Mouse (Mus musculus): ENCODE results near the gene Fmo6.

The Fmo6 gene

DNA sequence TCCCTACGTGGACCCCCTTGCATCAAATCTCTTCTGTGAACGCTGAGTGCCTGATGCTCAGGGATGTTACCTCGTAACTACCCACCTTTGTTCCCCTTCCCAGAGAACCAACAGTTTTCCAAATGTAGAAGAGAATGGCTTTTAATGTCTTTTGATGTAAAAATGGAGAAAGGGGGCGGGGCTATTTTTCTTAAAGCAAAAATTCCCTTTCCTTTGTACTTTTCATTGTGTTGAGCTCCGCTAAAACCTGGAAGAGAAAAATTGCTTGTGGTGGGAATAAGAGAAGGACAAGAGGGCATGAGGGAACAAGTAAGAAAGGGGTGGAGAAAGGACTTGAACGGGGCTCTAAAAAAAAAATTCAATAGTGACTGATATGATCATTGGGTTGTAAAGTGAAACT, at the start of gene Fmo6:
Gene Fmo6 (minus strand): TSS at position 101 of the 400 bp plus-strand sequence.
- DNase-seq (ENCODE audit: extremely low spot score) = no peak

DNA sequence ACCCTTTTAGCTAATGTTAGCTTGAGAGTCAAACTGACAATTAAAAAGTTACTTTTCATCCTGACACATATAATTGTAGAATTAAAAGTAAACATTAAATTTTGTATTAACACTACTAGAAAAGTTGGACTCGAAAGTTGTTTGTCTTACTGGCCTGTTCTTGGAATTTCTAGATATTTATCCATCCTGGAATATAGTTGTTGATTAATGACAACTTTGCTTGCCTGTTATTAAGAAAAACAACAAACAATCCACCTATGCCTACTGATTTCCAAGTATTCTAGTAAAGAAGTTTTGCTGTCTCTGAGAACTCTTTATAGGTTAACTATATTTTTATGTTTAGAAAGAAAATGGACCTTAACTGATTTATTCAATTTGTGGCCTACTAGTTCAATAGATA, 49.5 kb upstream of the Fmo6 start:
- no peak for DNase-seq (ENCODE audit: extremely low spot score)

DNA sequence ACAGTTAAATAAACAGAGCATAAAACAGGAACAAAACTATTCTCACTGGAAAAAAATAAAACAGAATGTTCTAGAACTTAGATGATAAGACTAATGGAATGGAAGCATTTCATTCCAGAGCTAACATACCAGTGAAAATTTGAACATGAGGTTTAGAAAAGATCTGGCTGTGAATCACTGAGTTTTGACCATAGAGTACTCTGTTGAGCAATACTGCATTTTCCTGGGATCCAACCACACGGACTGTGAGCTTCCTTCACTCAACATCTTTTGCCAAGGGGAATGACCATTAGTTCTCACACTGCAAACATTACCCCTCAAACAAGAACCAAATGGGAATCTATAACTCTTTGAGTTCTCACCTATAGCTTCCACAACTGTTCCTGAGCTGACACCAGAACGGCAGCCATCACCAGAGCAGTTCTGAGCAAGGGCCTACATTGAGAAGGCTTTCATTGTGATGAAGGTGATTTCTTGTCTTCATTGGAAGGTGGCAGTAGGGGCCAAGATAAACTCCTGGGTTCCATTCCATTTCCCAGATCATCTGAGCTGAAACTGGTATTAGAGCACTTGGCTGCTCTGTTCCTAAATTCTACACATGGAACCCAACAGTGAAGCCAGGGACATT, 48.9 kb upstream of the Fmo6 start:
- DNase-seq (ENCODE audit: extremely low spot score) = no peak

DNA sequence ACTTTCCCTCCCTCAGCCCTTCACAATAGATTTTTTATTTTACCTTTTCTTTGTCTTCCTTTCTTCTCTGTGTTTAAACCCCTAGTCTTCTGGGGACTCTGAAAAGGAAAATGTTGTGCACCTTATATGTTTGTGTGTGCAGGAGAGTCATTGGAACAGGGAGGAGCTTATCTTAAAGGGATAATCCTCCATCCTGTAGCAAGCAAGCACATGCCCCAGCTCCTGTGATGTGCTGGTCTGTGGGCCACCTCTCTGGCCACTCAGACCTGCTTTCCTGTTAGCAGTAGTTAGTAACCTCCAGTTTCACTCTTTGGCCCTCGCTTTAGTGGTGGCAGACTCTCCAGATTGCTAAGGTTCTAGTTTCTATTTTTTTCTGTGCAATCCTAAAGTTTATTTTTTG, 47.1 kb upstream of the Fmo6 start, which contains the start of gene Fmo3:
Gene Fmo3 (minus strand): TSS at position 101 of the 400 bp plus-strand sequence.
- DNase-seq (ENCODE audit: extremely low spot score) = no peak

DNA sequence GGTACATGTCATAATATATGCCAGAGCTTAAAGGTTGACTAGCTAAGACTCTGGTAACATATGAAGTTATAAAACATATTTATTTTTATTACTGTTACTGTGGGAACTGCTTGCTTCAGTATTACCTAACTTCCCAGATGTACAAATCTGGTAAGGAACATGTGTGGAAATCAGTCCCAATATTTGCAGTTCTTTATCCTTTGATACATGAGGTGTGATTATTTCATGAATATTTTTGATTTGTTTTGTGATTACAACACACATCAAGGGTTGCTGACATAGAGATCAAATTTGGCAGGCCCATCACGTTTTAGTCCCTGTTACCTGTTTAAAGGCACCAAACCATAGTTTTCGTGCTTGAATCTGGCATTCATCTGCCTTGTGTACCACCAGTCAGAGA, 26.2 kb upstream of the Fmo6 start:
- DNase-seq (ENCODE audit: extremely low spot score) = no peak

DNA sequence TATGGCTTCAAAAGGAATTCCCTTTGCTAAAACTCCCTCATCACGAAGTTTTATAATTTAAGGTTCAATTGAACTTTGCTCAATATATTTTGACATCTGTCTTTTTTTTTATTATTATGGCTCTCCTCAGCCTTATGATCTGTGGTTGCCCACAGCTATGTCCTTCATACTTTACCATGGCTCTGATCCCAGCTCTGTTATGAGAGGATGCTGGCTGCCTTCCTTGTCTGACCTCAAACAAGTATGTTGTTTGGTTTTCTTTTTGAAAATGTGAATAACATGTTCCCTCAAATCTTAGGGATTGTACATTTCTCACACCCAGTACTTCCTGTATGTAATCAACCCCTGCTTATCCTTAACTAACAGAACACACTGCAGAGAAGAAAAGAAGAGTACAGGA, 20.1 kb upstream of the Fmo6 start:
- DNase-seq (ENCODE audit: extremely low spot score) = no peak

DNA sequence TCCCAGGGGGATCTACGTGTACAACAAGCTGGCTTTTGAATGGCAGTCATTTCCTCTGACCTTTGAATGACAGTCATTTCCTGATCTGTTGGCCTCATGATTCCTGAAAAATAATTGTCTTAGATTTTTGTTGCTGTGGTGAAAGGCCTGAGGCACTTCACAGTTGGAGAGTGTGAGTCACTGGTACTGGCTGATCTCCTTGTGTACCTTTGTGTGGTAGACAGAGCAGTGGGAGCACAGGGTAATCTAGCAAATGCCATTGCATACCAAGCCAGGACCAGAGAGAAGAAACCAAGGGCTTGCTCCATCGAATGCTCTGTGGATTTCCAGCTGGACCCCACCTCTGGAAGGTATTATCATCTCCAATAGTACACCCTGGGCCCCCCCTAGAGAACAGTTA, 15.8 kb upstream of the Fmo6 start:
- DNase-seq (ENCODE audit: extremely low spot score) = no peak

DNA sequence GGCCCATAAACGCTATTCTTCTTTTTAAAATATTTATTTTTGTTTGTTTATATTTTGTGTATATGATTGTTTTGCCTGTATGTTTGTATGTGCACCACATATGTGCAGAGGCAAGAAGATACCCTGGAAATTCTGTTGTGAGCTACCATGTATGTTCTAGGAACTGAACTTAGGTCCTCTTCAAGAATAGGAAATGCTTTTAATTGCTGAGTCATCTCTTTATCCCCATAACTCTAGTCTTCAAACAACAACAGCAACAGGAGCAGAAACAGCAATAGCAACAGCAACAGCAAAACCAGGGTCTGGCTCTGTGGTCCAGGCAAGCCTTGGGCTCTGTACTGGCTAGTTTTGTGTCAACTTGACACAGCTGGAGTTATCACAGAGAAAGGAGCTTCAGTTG, 12.4 kb upstream of the Fmo6 start:
- no peak for DNase-seq (ENCODE audit: extremely low spot score)

DNA sequence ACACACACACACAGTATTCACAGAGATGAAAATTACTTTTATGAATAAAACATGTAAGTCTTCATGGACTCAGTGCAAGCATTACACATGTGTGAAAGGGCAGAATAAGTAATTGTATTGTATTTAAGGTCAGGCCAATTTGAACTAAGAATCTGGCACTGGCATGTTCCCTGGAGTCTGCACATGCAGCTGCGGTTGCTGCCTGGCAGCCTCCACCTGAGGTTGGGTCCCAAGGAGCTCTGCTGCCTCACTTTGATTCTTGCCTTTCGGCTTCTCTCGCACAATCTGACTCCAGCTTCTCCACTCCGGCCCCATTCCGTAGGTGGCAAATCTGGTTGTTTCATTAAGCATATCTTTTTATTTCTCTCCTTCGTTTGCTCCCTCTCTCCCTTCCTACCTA, 10.6 kb upstream of the Fmo6 start:
- no peak for DNase-seq (ENCODE audit: extremely low spot score)

DNA sequence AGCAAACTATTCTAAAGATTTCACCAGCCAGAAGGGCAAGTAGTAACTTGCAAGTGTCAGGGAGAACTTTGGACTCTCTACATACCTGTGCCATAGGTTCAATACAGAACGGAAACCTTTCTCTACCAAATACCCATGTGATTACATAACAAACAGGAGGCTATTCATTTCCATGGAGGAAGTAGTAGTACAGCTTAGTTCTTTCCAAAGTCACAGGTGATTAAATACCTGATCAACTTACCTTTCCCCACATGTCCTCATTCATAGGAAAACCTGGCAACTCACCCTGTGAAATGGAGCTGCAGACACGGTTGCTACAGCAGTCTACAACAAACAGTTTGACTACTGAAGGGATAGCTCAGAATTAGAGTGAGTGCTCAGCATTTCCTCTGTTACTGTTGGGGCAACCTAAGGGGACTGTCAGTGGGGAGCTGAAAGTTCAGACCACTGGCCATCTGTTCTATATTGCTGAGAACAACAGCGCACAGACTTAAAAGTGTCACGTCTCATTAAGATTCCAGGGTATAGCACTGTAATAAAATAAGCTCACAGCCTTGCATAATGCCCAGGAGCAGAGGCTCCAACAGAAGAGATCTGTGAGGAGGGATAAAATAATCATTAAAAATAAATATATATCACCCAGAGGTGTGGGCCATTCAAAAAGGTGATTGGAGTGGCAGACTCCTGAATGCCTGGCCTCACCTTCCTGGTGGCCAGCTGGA, 9.7 kb upstream of the Fmo6 start:
- no peak for DNase-seq (ENCODE audit: extremely low spot score)

DNA sequence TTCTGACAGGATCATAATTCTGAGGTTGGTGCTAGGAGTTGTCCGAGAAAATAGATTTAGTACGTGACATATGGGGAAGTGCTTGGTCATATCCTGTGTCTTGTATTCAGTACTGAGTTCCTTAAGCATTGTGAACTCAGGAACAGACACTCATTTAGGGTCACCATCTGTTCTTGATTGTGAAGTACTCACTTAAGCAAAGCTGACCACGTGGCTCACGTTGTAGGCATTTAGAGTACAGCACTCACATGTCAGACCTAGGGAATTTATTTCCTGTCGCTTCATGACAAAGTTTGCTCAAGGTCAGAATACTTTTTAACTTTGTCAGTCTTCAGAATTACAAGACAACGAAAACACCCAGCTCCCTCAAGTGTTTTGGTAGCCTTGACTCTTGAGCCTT, 6.4 kb upstream of the Fmo6 start:
- no peak for DNase-seq (ENCODE audit: extremely low spot score)

DNA sequence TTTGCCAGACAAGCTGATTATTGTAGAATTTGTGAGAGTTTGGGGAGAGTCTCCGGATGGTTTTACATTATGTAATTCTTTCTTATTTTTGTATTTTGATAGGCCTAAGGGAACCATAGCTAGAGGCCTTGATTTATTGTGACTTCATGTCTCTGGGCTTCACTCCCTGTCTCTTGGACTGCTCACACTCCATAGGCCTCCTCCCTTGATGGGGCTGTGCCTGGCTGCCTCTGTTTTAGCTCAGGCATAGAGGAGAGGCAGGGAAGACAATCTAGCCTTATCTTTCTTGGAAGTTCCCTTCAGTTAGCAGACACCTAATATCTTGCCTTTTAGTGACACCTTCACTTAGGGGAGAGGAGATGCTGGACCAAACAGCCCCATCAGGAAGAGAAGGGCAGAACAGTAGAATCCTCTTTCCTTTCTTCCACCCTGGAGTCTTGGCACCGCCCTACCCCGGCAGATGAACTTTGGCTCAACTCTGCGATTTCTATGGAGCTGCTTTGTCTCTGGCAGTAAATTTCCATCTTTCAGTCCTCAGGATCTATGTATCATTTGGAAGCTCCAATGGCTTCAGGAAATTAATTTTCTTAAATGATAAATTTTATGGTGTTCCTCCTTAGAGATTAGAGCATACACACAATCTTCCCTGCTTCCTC, 1.5 kb upstream of the Fmo6 start:
- no peak for DNase-seq (ENCODE audit: extremely low spot score)

DNA sequence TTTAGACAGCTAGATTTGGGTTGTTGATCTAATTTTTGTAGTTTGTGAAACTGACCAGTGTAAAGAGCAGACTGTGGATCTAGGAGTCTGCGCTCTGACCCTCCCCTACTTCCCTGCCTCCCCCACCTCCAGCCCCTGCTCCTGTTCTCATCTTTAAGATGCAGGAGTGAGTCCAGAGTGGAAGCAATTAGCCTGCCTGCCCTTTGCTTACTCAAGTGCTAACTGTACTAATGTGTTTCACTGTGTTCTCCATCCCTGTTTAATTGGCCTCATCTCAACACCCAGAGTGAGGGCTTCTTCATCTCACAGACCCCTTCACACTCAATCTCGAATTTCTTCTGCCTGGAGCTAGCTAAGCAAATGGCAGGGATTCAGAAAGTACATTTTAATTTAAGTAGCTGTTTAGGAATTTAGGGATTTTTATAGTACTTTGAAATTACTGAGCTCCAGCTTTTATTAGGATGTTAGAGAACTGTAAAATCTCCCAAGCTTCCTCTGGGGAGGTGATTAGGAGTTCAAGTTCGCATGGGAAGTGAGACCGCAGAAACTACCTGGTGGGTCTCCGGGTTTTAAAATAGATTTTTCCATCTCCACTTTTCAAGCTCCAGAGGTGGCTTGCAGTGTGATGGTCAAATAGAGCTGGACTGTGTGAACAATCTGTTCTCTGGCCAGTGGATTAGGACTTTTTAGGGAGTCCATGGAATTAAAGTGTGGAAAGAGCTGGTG, 818 bp upstream of the Fmo6 start:
- DNase-seq (ENCODE audit: extremely low spot score) = no peak

DNA sequence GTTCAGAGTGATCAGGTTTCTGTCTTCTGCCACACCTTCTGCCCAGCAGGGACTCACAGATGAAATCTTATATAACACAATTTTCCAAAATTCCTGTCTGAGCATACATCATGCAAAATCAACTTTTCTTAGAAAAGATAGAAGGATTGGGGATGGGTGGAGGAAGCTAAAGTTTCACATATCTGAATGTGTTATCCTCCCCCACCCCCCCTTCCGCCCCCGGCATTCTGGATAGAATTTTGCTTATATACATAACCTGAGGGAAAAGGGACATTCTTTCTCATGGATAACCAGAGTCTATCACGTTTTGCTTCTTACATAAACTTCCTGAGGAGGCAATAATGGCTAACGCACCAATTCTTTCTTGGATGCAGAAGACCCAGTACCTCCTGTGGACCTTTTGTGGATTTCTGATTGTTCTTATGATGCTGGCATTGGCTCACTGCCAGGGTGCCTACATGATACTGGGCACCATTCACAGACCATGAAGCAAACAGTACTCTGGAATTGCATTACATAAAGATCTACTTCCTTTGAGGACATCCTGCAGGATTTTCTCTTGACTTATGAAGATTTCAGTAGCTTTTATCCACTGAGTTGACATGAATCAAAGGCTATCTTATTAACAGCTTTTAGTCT, 2.8 kb downstream of the Fmo6 start:
- no peak for DNase-seq (ENCODE audit: extremely low spot score)

DNA sequence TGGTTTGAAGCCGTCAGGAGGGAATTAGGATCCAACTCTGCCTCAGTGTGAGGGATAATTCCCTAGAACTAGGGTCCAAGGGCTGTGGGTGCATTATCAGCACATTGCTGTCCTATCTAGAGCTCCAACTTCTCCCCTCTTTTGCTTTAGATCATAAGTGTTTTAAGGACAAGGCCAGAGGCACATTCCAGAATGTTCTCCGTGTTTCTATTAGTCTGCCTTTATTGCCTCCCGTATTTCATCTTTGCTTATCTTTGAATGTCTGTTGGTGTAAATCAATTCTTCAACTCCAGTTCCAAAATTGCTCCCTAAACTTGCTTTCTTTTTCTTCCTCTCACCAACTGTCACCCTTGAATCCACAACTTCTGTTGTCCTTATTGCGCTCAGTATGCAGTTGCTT, 4.9 kb downstream of the Fmo6 start:
- no peak for DNase-seq (ENCODE audit: extremely low spot score)

DNA sequence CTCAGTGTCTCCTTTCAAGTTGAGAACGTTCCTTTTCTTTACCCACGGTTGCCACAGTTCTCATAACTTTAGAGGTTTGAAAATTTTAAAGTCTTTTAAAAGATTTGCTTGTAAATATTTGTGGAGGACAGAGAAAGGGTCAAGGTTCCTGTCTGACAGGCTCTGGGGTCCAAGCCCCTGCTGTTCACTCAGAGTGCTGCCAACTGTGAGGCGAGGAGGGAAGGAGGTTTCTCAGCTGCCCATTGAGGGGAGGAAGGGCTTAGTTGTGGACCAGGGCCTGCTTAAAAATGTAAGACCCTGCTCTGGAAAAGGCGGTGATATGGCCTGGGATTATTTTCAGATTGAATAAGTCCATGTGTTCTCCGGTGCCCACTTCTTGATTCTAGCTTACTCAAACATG, 5.4 kb downstream of the Fmo6 start:
- no peak for DNase-seq (ENCODE audit: extremely low spot score)

DNA sequence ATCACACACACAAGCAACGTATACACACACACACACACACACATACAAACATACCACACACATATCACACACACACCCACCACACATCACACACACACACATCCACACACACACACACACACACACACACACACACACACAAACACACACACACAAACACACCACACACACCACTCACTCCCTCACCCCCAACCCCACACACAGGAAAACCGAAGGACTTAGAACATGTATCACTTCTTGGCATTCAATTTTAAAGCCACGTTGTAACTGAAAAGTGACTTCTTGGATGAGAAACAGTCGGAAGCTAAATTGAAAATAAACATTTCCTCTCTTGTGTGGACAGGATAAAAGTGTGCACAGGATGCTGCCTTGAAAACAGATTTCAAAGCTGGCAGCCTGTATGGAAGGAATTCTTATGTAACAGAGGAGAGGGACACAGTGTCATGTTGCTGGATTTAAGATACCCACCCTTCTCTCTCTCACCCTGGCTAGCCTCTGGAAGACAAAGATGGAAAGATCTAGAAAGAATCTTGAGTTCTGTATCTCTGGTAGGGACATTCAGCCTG, 5.9 kb downstream of the Fmo6 start:
- DNase-seq (ENCODE audit: extremely low spot score) = no peak

DNA sequence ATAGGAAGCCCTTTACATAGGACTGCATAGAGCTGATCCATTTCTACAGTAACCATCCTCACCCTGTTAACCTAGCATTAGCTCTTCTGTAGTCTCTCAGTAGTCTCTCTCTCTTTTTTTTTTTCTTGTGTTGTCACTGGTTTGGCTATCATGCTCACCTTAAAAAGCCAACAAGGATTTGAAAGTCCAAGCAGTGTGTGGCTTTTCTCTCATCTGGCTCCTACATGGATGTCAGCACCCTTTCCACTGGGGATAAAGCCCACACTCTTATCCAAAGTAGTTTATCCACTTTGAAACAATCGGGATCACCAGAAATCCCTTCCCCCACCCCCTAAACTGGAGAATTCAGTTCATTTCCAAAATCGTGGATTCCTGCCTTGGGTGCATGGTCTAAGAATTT, 6.7 kb downstream of the Fmo6 start:
- no peak for DNase-seq (ENCODE audit: extremely low spot score)

DNA sequence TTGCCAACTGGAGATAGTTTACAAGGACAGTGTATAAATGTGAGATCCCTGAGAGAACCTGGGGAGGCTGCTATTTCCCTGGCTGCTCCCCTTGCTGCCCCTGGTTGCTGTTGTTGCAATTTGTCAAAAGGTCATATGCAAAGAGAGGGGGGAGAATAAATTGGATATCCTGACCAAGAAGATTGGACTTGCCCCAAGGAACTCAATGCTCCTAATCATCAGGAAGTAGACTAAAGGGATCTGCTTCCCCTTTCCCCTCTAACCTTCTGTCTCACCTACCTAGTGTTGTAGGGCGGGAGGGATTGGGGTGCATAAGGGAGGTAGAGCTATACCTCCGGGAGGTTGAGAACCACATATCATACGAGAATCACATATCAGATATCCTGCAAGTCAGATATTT, 8.2 kb downstream of the Fmo6 start:
- no peak for DNase-seq (ENCODE audit: extremely low spot score)

DNA sequence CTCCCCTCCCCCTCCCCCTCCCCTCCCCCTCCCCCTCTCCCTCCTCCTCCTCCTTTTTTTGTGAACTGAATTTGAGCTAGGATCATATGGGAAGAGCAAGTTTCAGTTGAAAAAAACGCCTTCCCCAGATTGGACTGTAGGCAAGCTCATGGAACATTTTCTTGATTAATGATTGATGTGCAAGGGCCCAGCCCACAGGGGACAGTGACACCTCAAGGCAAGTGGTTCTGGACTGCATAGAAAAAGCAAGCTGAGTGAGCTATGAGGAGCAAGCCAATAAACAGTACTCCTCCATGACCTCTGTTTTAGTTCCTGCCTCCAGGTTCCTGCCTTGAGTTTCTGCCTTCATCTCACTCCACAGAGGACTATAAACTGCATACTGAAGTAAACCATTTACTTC, 12.2 kb downstream of the Fmo6 start:
- no peak for DNase-seq (ENCODE audit: extremely low spot score)

DNA sequence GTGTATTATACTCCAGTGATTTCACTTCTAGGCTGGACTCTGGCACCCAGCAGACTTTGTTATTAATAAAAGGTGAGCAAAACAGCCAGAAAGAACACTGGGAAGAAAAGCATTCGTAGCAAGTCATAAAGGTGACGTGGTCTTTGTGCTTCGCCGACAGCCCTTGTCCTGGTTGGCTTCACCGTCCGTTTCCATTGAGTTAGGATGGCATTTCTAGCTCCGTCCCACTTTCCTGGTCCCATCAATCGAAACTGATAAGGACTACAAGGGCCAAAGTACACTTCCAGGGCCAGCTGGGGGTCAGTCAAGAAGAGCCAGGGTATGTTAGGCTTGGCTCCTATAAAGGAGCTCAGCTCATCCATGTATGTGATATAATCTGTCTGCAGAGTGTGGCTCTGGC, 20.7 kb downstream of the Fmo6 start:
- no peak for DNase-seq (ENCODE audit: extremely low spot score)
